Mouse (Mus musculus) neutrophil, adult 59 days (primary cell): ENCODE data around the gene Nt5c3b. TPM values are rescaled to one million over a fixed set of nuclear protein-coding genes. Genes with fewer than 3 reads are reported as not detected.

Source experiments
- total RNA-seq, 2 experiments: library from RNA; stranded (reverse); gene quantifications; 1 replicate in 1 of 2; 2 replicates in 1 of 2; pipeline ENCODE4 v1.2.4; 2023

Gene Nt5c3b
- total RNA-seq = 1 to 10 TPM; 4.1 to 6.9 TPM

DNA sequence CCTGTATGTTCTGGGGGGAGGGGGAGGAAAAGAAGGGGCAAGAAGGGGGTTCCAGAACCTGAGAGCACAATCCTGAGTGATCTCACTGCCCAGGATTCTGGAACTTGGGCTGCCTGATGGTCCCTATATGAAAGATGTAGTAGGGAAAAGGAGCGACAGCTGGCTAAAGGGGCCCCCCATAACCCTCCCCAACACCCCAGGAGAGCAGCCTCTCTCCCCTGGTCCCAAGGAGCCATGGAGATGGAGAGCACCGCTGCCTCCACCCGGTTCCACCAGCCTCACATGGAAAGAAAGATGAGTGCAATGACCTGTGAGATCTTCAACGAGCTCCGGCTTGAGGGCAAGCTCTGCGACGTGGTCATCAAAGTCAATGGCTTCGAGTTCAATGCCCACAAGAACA, at the start of gene Nt5c3b, which contains the start of gene Klhl10:
TSS of gene Nt5c3b (minus strand) at position 12 of the 400 bp plus-strand sequence.
TSS of gene Klhl10 (plus strand) at position 121 of the 400 bp plus-strand sequence.

DNA sequence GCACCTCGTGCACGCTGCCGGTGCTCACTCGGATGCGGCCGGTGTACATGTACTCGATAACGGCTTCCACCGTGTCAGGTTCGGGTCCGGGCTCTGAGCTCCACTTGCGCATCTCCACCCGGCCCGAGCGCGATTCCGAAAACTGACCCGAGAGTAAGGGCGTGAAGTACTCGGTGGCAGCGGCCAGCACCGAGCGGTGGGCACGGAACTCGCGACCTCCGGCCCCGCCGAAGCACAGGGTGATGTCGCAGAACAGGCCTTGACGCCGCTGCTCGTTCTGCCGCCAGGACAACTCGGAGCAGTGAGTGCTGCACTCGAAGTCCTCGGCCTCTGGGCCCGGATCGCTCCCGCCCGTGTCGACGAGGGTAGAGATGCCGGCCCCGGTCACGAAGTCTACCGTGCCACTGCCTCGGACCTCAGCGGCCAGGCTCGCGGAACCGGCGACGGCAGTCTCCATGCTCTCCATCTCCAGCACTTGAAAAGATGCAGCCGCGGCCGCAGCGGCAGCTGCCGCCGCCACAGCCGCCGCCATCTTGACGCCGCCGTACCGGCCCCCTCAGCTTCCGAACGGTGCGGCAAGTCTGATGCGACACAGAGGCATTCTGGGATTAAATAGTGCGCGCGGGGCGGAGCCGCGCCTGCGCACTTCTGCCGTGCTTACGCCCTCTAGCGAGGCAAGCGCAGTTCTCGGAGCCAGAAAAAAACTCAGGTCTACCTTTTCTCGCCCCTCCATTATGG, 30.8 kb upstream of the Nt5c3b start, which contains the start of gene Klhl11:
TSS of gene Klhl11 (minus strand) at position 545 of the 738 bp plus-strand sequence.

DNA sequence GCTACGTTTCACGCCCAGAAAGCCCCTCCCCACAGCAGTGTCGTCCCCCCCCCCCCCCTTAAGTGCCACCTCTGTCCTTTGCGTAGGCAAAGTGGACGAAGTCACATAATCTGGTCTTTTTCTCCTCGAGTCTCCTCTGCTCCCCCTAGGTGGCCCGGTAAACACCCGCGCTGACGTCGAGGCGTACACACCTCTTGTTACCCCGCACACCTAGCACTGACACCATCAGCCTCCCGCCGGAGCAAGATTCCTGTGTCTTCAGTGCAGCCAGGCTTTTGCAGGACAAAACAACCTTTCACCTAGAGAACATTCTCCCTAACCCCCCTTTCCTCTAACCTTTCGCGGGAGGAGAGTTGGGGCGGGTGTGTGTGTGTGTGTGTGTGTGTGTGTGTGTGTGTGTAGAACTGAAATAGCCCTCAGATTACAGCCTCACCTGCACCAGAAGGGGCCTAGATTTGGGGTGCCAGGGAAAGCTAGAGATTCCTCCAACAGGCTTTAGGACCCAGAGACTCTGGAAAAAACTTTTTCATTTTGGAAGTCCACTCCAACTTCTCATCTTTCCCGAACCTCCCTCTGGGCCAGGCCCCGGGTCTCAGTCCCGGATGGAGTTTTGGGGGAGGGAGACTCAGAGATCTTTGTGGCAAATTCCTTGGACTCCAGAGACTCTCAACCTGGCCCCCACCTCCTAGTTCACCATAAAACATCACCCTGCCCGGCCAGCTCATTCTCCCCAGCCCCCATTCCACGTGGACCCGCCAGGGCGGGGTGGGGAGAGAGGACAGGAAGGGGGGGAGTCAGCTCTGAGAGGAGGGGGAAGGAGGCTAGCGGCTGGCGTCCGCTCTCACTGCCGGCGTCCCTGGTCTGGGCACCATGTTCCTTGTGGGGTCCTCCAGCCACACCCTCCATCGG, 26.4 kb downstream of the Nt5c3b start, which contains the start of gene Fkbp10:
TSS of gene Fkbp10 (plus strand) at position 784 of the 909 bp plus-strand sequence.

DNA sequence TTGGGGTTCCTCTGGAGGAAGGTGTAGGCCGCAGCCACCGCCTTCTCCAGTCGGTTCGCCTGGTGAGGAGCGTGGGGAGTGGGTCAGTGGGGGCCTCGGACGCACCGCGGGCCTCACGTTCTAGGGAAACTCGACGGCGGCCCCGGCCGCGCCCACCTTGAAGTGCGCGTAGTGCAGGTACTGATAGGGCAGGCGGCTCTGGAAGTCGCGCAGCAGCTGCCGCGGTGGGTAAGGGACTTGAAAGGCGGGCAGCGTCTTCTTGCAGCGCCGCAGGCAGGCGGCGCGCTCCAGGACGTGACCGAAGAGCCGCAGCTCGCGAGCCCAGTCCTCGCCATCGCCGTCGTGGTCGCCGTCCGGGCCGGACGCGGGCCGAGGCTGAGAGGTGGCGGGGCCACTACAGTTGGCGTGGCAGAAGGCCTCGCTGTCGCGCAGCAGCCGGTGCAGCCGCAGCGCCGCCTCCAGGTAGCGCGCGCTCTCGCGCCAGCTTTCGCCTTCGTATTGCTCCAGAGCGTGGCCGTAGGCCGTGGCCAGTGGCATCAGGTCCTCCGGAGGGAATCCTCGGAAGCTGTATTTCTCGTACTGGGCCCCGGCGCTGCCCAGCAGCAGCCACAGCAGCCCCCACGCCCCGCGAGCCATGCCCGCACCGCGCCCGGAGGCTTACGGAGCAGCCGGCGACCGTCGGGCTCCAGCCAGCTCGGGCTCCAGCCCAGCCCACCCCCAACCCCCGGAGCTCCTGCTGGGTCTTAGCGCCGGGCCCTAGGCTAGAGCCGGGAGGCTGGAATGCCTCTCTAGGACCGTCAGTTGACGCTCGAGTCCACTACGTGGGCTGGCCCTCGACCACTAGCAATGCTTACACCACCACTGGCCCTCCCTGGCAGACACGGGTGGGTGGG, 27.3 kb downstream of the Nt5c3b start, which contains the start of gene P3h4:
TSS of gene P3h4 (minus strand) at position 816 of the 893 bp plus-strand sequence.

DNA sequence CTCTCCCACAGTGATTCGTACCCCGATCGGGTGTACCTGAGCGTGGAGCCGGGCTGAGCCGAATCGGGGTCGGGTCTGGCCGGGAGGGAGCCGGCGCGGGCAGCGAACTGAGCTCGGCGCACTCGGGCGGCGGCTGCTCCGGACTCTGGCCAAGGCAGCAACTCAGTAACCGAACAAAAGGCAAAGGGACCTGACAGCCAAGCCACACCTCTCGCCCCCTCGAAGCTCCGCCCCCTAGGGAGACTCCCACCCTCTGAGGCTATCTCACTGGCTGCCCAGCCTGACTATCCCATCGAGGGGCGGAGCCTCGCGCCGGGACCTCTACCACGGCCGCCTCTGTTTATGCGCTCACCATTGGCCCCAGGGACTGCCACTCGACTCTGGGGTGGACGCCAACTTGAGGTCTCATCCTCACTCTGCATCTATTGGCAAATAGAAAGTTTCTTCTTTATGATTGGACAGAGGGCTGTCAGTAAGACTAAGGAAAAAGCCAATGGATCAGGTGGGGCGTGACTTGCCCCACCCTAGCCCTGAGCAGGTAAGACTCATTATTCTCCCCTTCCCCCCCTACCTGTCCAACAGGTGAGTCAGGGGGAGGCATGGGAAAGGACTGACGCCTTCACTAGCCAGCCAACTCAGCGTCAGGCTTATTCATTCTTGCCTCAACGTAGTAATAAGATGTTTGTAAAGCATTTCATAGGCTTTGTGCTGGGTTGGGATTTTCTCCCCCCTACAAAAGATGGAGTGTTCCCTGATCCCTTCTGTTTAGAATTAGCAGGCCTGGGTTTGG, 43.8 kb downstream of the Nt5c3b start, which contains the start of gene Jup:
TSS of gene Jup (minus strand) at position 164 of the 790 bp plus-strand sequence.

Other genes with a start within 250 kb of the Nt5c3b start
- not detected for gene Krt9, start 248.6 kb downstream of the Nt5c3b start, total RNA-seq
- gene Krt14, start 234.3 kb downstream of the Nt5c3b start, total RNA-seq = not detected
- gene Krt16, start 192.9 kb downstream of the Nt5c3b start, total RNA-seq = not detected
- gene Krt17, start 180.8 kb downstream of the Nt5c3b start, total RNA-seq = not detected
- not detected for gene Krt42, start 171.9 kb downstream of the Nt5c3b start, total RNA-seq
- gene Eif1, start 121.9 kb downstream of the Nt5c3b start, total RNA-seq = 1,000 to 10,000 TPM; 1,497 to 1,503 TPM
- gene Gast, start 107.4 kb downstream of the Nt5c3b start, total RNA-seq = 1 to 10 TPM in 1 of 2 experiments, not detected in 1; 1.2 TPM
- under 1 TPM in 1 of 2 experiments, not detected in 1; 0.29 TPM for gene Hap1, start 85.7 kb downstream of the Nt5c3b start, total RNA-seq
- 10 to 100 TPM; 19.6 to 27.9 TPM for gene Jup, start 44.0 kb downstream of the Nt5c3b start, total RNA-seq
- gene P3h4, start 27.0 kb downstream of the Nt5c3b start, total RNA-seq = not detected
- gene Fkbp10, start 26.1 kb downstream of the Nt5c3b start, total RNA-seq = under 1 TPM in 1 of 2 experiments, not detected in 1; 0.47 TPM
- under 1 TPM in 1 of 2 experiments, not detected in 1; 0.24 TPM for gene Klhl10, start 109 bp upstream of the Nt5c3b start, total RNA-seq
- gene Klhl11, start 30.9 kb upstream of the Nt5c3b start, total RNA-seq = 10 to 100 TPM; 10.2 to 13.7 TPM
- gene Acly, start 86.2 kb upstream of the Nt5c3b start, total RNA-seq = 100 to 1,000 TPM; 124 to 133 TPM
- not detected for gene Ttc25, start 103.8 kb upstream of the Nt5c3b start, total RNA-seq
- gene Cnp, start 133.1 kb upstream of the Nt5c3b start, total RNA-seq = 10 to 100 TPM; 14.3 to 16.9 TPM
- gene Nkiras2, start 177.4 kb upstream of the Nt5c3b start, total RNA-seq = 10 to 100 TPM; 40.5 to 55.3 TPM
- gene Dnajc7, start 178.4 kb upstream of the Nt5c3b start, total RNA-seq = 100 to 1,000 TPM; 119 to 154 TPM